13 mouse cellular contexts compared by ENCODE assay signal in the genomic region with DNA sequence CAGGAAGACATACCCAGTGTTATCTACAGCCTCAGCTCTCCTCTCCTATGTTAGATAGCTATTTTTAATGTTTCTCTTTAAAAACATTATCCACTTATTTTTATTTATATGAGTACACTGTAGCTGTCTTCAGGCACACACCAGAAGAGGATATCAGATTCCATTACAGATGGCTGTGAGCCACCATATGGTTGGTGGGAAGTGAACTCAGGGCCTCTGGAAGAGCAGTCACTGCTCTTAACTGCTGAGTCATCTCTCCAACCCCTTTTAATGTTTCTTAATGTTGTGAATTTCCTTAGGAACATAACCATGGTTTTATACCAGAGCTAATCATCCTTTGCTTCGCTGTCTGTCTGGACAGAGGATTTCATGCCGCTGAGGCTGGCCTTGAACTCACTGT. TPM values are rescaled to one million over a fixed set of nuclear protein-coding genes. Genes with fewer than 3 reads are reported as not detected.
"Had no signal": no experiment of that assay in that cellular context is flagged by ENCODE, and none has a peak within 500 bp of the region (broad histone marks: within the 10 kb centered on the region; RNA-seq: fewer than 3 reads in every experiment).

No protein-coding gene starts in this region.

- H3K36me3 ChIP-seq: kidney, embryonic 15.5 days; limb, embryonic 10.5 days; liver, embryonic 12.5 days; lung, embryonic 15.5 days; midbrain, embryonic 12.5 days; stomach, embryonic 15.5 days had no signal

- H3K27me3 ChIP-seq: kidney, embryonic 15.5 days; liver, embryonic 12.5 days; lung, embryonic 15.5 days; megakaryocyte, embryonic 14.5 days; midbrain, embryonic 12.5 days; stomach, embryonic 15.5 days had no signal

- H3K4me2 ChIP-seq: kidney, embryonic 15.5 days; liver, embryonic 12.5 days; lung, embryonic 15.5 days; midbrain, embryonic 12.5 days; stomach, embryonic 15.5 days had no signal

- H3K4me1 ChIP-seq: limb, embryonic 10.5 days; lung, embryonic 15.5 days; stomach, embryonic 15.5 days had no signal

- H3K27ac ChIP-seq: kidney, embryonic 15.5 days; limb, embryonic 10.5 days; liver, embryonic 12.5 days; lung, embryonic 15.5 days; macrophage; midbrain, embryonic 12.5 days; stomach, embryonic 15.5 days had no signal

- H3K4me3 ChIP-seq: kidney, embryonic 15.5 days; limb, embryonic 10.5 days; liver, embryonic 12.5 days; lung, embryonic 15.5 days; megakaryocyte, embryonic 14.5 days; midbrain, embryonic 12.5 days; stomach, embryonic 15.5 days had no signal

- DNase-seq: kidney, postnatal 14 days; lung, postnatal 14 days; right cerebral cortex, postnatal 14 days; thymus, postnatal 36 days had no signal

- H3K9me3 ChIP-seq: kidney, embryonic 15.5 days; limb, embryonic 10.5 days; liver, embryonic 12.5 days; lung, embryonic 15.5 days; megakaryocyte, embryonic 14.5 days; midbrain, embryonic 12.5 days; stomach, embryonic 15.5 days had no signal

- H3K9ac ChIP-seq: kidney, embryonic 15.5 days; liver, embryonic 12.5 days; lung, embryonic 15.5 days; midbrain, embryonic 12.5 days; stomach, embryonic 15.5 days had no signal

- ATAC-seq: liver, embryonic 12.5 days had no signal

RNA-seq across cellular contexts. Expression of gene Chgb, which starts 59.2 kb away (rescaled TPM):
- polyA plus RNA-seq: spleen, adult 2 months had no signal
